Mouse (Mus musculus) heart, postnatal 0 days (tissue): Measurements from ENCODE around the gene Dytn.

Experiments
- CTCF ChIP-seq: IDR thresholded peaks from 2 replicates; pipeline ENCODE4 v1.5.1; 2016; ENCODE audit warnings: antibody characterized with exemption, control low read depth, low read depth
- EP300 ChIP-seq: IDR thresholded peaks from 2 replicates; pipeline ENCODE4 v1.6.1; 2016; ENCODE audit warnings: antibody characterized with exemption, low read depth

- TF ChIP-seq CTCF: no peak
- TF ChIP-seq EP300: no peak
Observed at GRCm38 (mm10) chr1:63705733-63706132, 19.0 kb upstream of the Dytn start.
